Mouse (Mus musculus) forebrain, postnatal 0 days (tissue): ENCODE results near the gene Cpm. TPM values are rescaled to one million over a fixed set of nuclear protein-coding genes. Genes with fewer than 3 reads are reported as not detected.
A peak's percentile ranks its signal among the peaks of the same experiment; 100 is the strongest.

Experiments
- ATAC-seq: fragments of 200-750 bp; cut with Nextera tagmentation; 2 replicates; pipeline ENCODE4 v1.8.0; 2017; ENCODE audit warnings: mild to moderate bottlenecking, moderate library complexity
- DNase-seq: peaks from one replicate; pipeline ENCODE4 v3.0.0-alpha.2; 2015
- H3K27ac ChIP-seq: fragments of 300-500 bp; sonication (generic); 2 replicates; pipeline ENCODE4 v1.5.1; 2014; ENCODE audit warnings: low read depth, mild to moderate bottlenecking, antibody characterized with exemption, low read length, moderate library complexity, mixed read lengths
- H3K27me3 ChIP-seq: fragments of 300-500 bp; sonication (generic); 2 replicates; pipeline ENCODE4 v1.6.1; 2014; ENCODE audit warnings: mild to moderate bottlenecking, low read length, mixed read lengths; ENCODE audit not compliant: insufficient read depth
- H3K36me3 ChIP-seq: fragments of 300-500 bp; sonication (generic); 2 replicates; pipeline ENCODE4 v1.6.1; 2014; ENCODE audit warnings: mild to moderate bottlenecking, moderate library complexity; ENCODE audit not compliant: insufficient read depth
- H3K4me1 ChIP-seq: fragments of 300-500 bp; sonication (generic); 2 replicates; pipeline ENCODE4 v1.6.1; 2014; ENCODE audit warnings: antibody characterized with exemption; ENCODE audit not compliant: insufficient read depth
- H3K4me2 ChIP-seq: fragments of 300-500 bp; sonication (generic); 2 replicates; pipeline ENCODE4 v1.6.1; 2014; ENCODE audit warnings: low read depth, mild to moderate bottlenecking, moderate library complexity
- H3K4me3 ChIP-seq: fragments of 300-500 bp; sonication (generic); 2 replicates; pipeline ENCODE4 v1.5.1; 2014; ENCODE audit warnings: low read depth, low read length, mixed read lengths
- H3K9ac ChIP-seq: fragments of 300-500 bp; sonication (generic); 2 replicates; pipeline ENCODE4 v1.6.1; 2014; ENCODE audit warnings: mild to moderate bottlenecking
- H3K9me3 ChIP-seq: fragments of 300-500 bp; sonication (generic); 2 replicates; pipeline ENCODE4 v1.6.1; 2016; ENCODE audit warnings: low read length
- CTCF ChIP-seq: sonication (generic); IDR thresholded peaks from 2 replicates; pipeline ENCODE4 v1.5.1; 2016; ENCODE audit warnings: antibody characterized with exemption, control low read depth, low read depth
- WGBS: fragments of 180-500 bp; shearing (Covaris S2); extraction: QIAGEN DNeasy Blood & Tissue Kit; methylation state at CpG from one replicate; pipeline ENCODE4 v1.1.7; 2014; 5-methylcytosine and 5-hydroxymethylcytosine counted together
- polyA plus RNA-seq: library from polyadenylated mRNA; unstranded; fragments of >200 nt; fragmentation: Nextera tagmentation; extraction: Ambion mirVana; gene quantifications from 2 replicates; pipeline ENCODE4 v1.2.1, GENCODE M21; 2015
- total RNA-seq: library from RNA; depleted of rRNA; stranded (reverse); fragments of >200 nt; gene quantifications from 2 replicates; pipeline ENCODE4 v1.2.3, GENCODE M21; 2014

The Cpm gene
- total and polyA plus RNA-seq, 2 experiments from 2014 or later: 3.4 to 7.5 TPM

DNA sequence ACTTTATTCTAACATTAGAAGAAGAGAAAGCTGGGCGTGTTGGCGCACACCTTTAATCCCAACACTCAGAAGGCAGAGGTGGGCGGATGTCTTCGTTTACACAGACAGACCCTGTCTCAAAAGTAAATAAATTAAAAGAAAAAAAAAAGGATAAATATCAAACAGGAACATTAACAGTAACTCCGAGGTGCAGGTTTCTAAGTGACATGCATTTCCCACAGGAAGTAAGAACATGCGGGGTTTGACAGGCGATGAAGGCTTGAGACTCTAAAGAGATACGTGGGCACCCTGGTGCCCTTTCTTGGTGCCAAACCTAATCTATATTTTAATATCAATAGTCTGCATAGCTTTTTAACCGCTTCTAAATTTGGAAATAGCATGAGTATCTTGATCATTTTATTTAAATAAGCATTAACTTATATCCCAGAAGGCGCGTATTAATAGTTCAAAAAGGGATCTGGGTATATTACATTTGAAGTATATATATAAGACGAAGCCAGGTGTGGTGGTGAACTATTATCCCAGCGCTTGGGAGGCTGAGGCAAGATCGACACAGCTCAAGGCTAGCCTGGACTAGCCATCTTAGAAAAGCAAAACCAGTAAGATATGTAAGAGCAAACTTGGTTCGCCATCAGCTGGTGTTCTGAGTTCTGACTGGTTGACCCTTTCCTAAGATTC is 56.0 kb downstream of the Cpm start:
- Histone ChIP-seq H3K9me3 (no peaks in the 10 kb centered on the region), H3K4me3 (no peak overlapping the region), H3K9ac (no peak overlapping the region), H3K4me2 (no peak overlapping the region), H3K27me3 (no peaks in the 10 kb centered on the region), H3K27ac (no peak overlapping the region), H3K36me3 (peaks cover 15% of the 10 kb centered on the region), H3K4me1 (no peaks in the 10 kb centered on the region)
- no peak for TF ChIP-seq CTCF
- 93% methylated on average over 15 of the region's 15 CpGs for WGBS
- ATAC-seq (no peak), DNase-seq (no peak)

DNA sequence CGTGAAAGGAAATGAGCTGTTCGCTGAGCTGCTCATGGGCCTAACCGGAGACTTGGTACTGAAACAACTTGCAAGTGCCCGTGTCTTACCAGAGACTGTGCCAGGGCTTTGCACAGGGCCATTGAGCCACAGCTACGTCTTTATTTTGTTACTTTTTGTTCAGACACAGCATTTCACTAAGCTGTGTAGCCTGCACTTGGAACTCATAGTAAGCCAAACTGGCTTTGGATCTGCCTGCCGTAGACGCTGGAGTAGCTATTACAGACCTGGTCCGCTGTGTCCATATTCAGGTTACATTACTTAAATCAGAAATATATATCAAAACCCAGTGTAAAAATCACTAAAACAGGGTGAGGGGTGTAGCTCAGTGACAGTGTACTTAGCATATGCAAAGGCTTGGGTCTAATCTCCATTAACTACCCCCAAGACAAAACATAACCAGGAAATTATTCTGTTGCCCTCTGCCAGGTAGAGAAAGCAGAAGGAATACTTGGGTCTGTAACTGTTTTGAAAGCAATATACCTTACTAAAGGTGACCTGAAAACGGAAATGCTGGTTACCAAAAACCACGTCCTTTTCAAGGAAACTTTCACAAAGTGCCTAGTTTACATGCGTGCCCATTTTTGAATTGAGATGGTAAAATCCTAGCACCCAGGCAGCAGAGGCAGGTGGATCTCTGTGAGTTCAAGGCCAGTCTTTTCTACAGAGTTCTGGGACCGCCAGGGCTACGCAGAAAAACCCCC is 56.7 kb downstream of the Cpm start:
- no peak overlapping the region for H3K4me2 ChIP-seq
- no peaks in the 10 kb centered on the region for H3K4me1 ChIP-seq
- H3K27me3 ChIP-seq: no peaks in the 10 kb centered on the region
- no peaks in the 10 kb centered on the region for H3K9me3 ChIP-seq
- ATAC-seq (no peak), DNase-seq (no peak)
- no peak overlapping the region for H3K9ac ChIP-seq
- 92% methylated on average over 13 of the region's 13 CpGs for WGBS
- no peak overlapping the region for H3K4me3 ChIP-seq
- H3K27ac ChIP-seq: no peak overlapping the region
- peaks cover 21% of the 10 kb centered on the region for H3K36me3 ChIP-seq
- no peak for TF ChIP-seq CTCF

DNA sequence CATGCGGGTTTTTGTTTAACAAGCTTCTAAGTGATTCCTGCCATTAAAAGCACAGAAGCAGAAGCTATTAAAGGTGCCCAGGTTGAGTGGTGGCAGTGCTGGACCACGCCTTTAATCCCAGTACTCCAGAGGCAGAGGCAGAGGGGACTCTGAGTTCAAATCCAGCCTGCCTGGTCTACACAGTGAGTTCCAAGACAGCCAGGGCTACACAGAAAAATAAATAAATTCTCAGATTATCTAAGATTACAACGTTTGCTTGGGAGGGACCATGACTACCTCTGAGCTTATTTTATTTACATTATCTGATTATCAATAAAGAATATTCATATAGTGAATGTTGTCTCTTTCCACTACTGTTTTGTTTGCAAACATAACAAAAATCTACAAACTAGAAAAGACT is 57.7 kb downstream of the Cpm start:
- Histone ChIP-seq H3K27ac (no peak overlapping the region), H3K4me2 (no peak overlapping the region), H3K4me3 (no peak overlapping the region), H3K9ac (no peak overlapping the region), H3K27me3 (no peaks in the 10 kb centered on the region), H3K9me3 (no peaks in the 10 kb centered on the region), H3K4me1 (no peaks in the 10 kb centered on the region), H3K36me3 (peaks cover 29% of the 10 kb centered on the region)
- 86% methylated on average over 3 of the region's 3 CpGs for WGBS
- DNase-seq: no peak
- ATAC-seq: no peak
- no peak for TF ChIP-seq CTCF

DNA sequence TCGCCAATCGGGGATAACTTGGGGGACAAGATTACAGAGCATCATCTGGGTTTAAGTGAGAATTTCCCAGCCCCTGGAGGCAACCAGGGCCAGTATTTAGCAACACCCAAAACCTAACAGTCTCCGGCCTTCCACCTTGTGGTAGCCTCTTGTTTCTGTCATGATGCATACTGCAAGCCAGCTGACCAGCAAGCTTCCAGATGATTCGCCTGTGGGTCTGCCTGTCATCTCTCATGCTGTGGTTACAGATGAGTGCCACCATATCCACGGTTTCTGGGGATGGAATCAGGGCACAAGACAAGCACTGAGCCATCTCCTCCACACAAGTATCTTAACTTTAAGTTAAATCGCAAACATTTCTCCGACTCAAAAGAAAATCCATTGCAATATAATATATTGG is 58.3 kb downstream of the Cpm start:
- no peaks in the 10 kb centered on the region for H3K9me3 ChIP-seq
- ATAC-seq (no peak), DNase-seq (no peak)
- no peak overlapping the region for H3K27ac ChIP-seq
- H3K4me1 ChIP-seq: no peaks in the 10 kb centered on the region
- H3K36me3 ChIP-seq: peaks cover 34% of the 10 kb centered on the region
- no peak for TF ChIP-seq CTCF
- WGBS: 90% methylated on average over 7 of the region's 7 CpGs
- no peak overlapping the region for H3K9ac ChIP-seq
- H3K4me2 ChIP-seq: no peak overlapping the region
- H3K4me3 ChIP-seq: no peak overlapping the region
- no peaks in the 10 kb centered on the region for H3K27me3 ChIP-seq

DNA sequence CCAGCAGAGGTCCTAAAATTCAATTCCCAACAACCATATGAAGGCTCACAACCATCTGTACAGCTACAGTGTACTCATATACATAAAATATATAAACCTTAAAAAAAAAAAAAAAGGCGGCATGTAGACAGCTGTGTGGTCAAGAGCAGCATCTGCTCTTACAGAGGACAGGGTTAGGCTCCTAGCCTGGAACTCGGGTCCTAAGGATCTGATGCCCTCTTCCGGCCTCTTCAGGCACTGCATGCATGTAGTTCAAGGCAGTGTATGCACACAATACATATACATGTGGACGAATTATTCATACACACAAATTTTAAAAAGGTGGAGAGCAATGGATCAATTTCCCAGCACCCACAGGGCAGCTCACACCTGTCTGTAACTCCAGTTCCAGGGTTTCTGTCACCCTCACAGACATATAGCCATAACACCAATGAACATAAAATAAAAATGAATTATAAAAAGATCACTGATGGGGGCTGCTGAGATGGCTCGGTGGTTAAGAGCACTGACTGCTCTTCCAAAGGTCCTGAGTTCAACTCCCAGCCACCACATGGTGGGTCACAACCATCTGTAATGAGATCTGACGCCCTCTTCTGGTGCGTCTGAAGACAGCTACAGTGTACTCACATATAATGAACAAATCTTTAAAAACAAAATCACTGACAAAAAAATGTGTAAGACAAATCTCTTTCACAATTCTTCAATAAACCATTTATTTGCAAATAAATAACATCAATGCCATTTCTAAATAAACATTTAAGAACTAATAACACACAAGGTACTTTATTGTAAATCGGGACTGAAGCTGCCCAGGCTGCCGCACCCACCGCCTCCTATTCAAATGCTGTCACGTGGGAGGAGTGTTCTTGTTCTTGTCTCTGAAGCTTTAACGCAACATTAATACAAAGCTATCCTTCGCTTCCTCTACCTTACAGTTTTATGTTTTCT is 59.2 kb downstream of the Cpm start:
- no peak overlapping the region for H3K4me3 ChIP-seq
- DNase-seq: no peak
- peak; percentile 45 for TF ChIP-seq CTCF
- peaks cover 39% of the 10 kb centered on the region for H3K36me3 ChIP-seq
- no peaks in the 10 kb centered on the region for H3K9me3 ChIP-seq
- WGBS: 85% methylated on average over 13 of the region's 13 CpGs
- H3K27me3 ChIP-seq: no peaks in the 10 kb centered on the region
- ATAC-seq: peak; percentile 76
- H3K27ac ChIP-seq: no peak overlapping the region
- H3K4me2 ChIP-seq: no peak overlapping the region
- no peaks in the 10 kb centered on the region for H3K4me1 ChIP-seq
- no peak overlapping the region for H3K9ac ChIP-seq

DNA sequence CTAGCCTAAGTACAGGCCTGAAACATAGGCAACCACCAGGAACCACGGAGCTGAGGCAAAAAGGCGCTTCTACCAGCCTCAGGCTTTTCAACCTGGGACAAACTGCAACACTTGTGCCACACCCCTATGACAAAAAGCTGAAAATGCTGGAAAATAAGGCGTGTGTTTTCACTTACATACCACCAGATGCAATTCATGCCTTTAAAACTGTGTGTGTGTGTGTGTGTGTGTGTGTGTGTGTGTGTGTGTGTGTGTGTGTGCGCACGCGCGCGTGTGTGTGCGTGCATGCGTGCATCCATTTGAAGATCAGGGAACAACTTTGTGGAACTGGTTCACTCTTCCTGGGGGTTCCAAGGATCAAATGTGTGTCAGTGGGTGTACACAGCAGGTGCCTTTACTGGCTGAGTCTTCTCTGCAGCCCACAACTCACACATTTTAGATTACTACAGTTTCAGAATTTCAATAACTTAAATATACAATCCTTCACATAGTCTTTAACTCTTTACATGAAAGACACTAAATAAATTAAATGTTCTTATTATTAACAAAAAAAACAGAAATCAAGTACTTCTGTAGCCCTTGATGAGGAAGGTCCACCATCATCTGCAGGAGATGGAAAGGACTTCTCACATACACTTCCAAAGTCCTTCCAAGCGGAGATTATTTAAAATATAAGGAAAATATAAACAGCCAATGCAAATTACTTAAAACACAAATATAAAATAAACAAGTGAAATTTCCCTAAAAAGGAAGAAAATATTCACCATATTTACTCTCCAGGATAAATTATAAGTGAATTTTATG is 60.2 kb downstream of the Cpm start:
- WGBS: 96% methylated on average over 11 of the region's 11 CpGs
- no peak overlapping the region for H3K27ac ChIP-seq
- H3K27me3 ChIP-seq: no peaks in the 10 kb centered on the region
- H3K36me3 ChIP-seq: peaks cover 41% of the 10 kb centered on the region
- H3K4me2 ChIP-seq: no peak overlapping the region
- no peak overlapping the region for H3K4me3 ChIP-seq
- no peaks in the 10 kb centered on the region for H3K4me1 ChIP-seq
- DNase-seq (no peak), ATAC-seq (no peak)
- TF ChIP-seq CTCF: no peak
- no peaks in the 10 kb centered on the region for H3K9me3 ChIP-seq
- no peak overlapping the region for H3K9ac ChIP-seq
